1 mouse cellular context compared by ENCODE assay signal in genomic region chr19:46425266-46425665, GRCm38 (mm10).
A peak's percentile ranks its signal among the peaks of the same experiment; 100 is the strongest.
TF ChIP-seq lines count a peak whose summit lies in the region.

No protein-coding gene starts in this region.

TF ChIP-seq in CH12.LX, 34 proteins besides CTCF, POLR2A, EP300 and RAD21 (continued from another document):
- TF ChIP-seq ELF1 (IDR thresholded peaks at IDR 0.05; ENCODE audit: low read depth, low read length) (no peak), NELFE (IDR thresholded peaks at IDR 0.05; ENCODE audit: low read depth, low read length) (no peak), KAT2A (IDR thresholded peaks at IDR 0.05; ENCODE audit: insufficient replicate concordance, low read length) (no peak), USF2 (conservative IDR thresholded peaks at IDR 0.05; ENCODE audit: low read depth, low read length) (no peak), SIN3A (IDR thresholded peaks at IDR 0.05; ENCODE audit: low read length) (0 out of 2 replicates have a peak, but pooled peaks have one; percentile 14), GABPA (IDR thresholded peaks at IDR 0.05; ENCODE audit: insufficient replicate concordance, low read depth, low read length) (no peak), MAFK (IDR thresholded peaks at IDR 0.05; ENCODE audit: insufficient replicate concordance, low read length) (no peak), CHD2 (IDR thresholded peaks at IDR 0.05; ENCODE audit: low read length) (no peak)
TF ChIP-seq in CH12.LX: peak in this region for 6.
